Mouse (Mus musculus) hindbrain, embryonic 14.5 days (tissue): Measurements from ENCODE around the gene Elmod3. TPM values are rescaled to one million over a fixed set of nuclear protein-coding genes. Genes with fewer than 3 reads are reported as not detected.

Experiments used
- ATAC-seq: fragments of 200-750 bp; cut with Nextera tagmentation; 2 replicates; pipeline ENCODE4 v1.8.0; 2017; ENCODE audit warnings: moderate number of reproducible peaks, mild to moderate bottlenecking, moderate TSS enrichment, moderate library complexity; ENCODE audit not compliant: low FRiP score
- DNase-seq: peaks from one replicate; pipeline ENCODE4 v3.0.0-alpha.2; 2015; ENCODE audit warnings: low spot score
- H3K27ac ChIP-seq: fragments of 300-500 bp; sonication (generic); 2 replicates; pipeline ENCODE4 v1.5.1; 2014; ENCODE audit warnings: mild to moderate bottlenecking, moderate library complexity
- H3K27me3 ChIP-seq: fragments of 300-500 bp; sonication (generic); 2 replicates; pipeline ENCODE4 v1.6.1; 2014; ENCODE audit warnings: mild to moderate bottlenecking, low read length, mixed read lengths; ENCODE audit not compliant: control insufficient read depth, insufficient read depth
- H3K36me3 ChIP-seq: fragments of 300-500 bp; sonication (generic); replicated peaks from 2 replicates; pipeline ENCODE4 v1.6.1; 2014; ENCODE audit not compliant: control insufficient read depth, insufficient read depth
- H3K4me1 ChIP-seq: fragments of 300-500 bp; sonication (generic); replicated peaks from 2 replicates; pipeline ENCODE4 v1.6.1; 2014; ENCODE audit warnings: antibody characterized with exemption, low read length, mixed read lengths; ENCODE audit not compliant: control insufficient read depth, insufficient read depth
- H3K4me2 ChIP-seq: fragments of 300-500 bp; sonication (generic); replicated peaks from 2 replicates; pipeline ENCODE4 v1.6.1; 2014; ENCODE audit warnings: mild to moderate bottlenecking, moderate library complexity
- H3K4me3 ChIP-seq: fragments of 300-500 bp; sonication (generic); replicated peaks from 2 replicates; pipeline ENCODE4 v1.5.1; 2014; ENCODE audit warnings: mild to moderate bottlenecking, low read length
- H3K9ac ChIP-seq: fragments of 300-500 bp; sonication (generic); 2 replicates; pipeline ENCODE4 v1.6.1; 2014
- H3K9me3 ChIP-seq: fragments of 300-500 bp; sonication (generic); 2 replicates; pipeline ENCODE4 v1.6.1; 2016; ENCODE audit warnings: low read length; ENCODE audit not compliant: control insufficient read depth
- WGBS: fragments of 180-500 bp; shearing (Covaris S2); extraction: QIAGEN DNeasy Blood & Tissue Kit; methylation state at CpG from one replicate; pipeline ENCODE4 v1.1.7; 2014; 5-methylcytosine and 5-hydroxymethylcytosine counted together
- polyA plus RNA-seq: library from polyadenylated mRNA; unstranded; fragments of >200 nt; fragmentation: Nextera tagmentation; extraction: Ambion mirVana; gene quantifications from 2 replicates; pipeline ENCODE4 v1.2.1, GENCODE M21; 2014

The Elmod3 gene
- polyA plus RNA-seq = 16.8 and 20.0 TPM in 2 replicates

DNA sequence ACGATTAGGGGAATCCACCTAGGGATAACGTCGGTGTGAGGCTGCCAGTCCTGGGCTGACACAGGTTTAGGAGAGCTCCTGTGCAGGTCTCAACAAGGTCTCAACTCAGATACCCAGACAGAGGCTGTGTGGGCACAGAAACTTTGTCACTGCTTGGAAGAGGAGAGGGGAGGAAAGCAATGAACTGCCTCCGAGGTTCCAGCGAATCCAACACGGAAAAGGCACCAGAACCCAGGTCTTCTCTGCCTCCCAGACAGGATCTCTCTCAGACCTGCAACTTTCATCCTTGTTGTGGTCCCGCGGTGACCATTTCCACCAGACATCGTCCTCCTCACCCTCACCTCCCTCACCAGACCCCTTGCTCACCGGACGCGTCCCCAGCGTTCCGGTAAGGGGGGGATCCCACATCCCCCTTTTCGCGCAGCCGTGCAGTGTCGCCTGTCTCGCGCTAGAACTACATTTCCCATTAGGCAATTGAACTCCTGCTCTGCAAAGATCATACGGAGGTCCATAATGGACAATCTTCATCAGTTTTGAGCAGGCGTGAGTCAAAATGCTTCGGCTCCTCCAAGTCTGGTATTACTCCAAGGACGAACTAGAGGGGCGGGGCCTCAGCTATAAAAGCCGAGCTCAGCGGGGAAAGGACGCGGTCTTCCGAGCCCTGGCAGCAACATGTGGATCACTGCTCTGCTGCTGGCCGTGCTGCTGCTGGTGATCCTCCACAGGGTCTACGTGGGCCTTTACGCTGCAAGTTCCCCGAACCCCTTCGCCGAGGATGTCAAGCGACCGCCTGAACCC lies at the start of gene Elmod3, which contains the start of gene Retsat:
Elmod3 (minus strand) TSS at position 458 of the 798 bp plus-strand sequence.
Retsat (plus strand) TSS at position 520 of the 798 bp plus-strand sequence.
- no peaks in the 10 kb centered on the region for H3K27me3 ChIP-seq

DNA sequence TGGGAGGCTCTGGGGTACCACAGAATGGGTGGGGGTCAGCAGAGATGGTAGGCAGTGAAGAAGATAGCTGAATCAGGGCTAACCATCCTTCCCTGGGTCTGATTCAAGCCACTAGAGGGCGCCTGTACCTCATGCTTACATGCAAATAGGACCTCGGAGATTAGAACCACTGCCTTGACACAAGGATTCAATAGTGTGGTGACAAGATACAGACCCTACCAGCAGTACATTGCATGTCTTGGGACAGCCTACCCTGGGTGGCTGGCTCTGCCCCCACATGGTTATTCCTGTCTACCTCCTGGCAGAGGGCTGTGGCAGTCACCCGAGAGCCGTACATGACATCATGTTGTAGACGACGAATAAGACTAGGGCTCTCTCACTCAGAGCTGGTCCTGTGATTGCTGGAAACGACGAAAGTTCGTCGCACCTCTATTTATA lies 49.2 kb upstream of the Elmod3 start:
- ATAC-seq (peak; percentile 58; the same call in 1 of the 2 replicates), DNase-seq (peak; percentile 84)
- 66% methylated on average over 10 of the region's 10 CpGs for WGBS
- Histone ChIP-seq H3K9ac (no peak overlapping the region), H3K36me3 (no peaks in the 10 kb centered on the region), H3K4me3 (no peak overlapping the region), H3K9me3 (no peaks in the 10 kb centered on the region), H3K4me2 (no peak overlapping the region), H3K27me3 (no peaks in the 10 kb centered on the region), H3K27ac (no peak overlapping the region), H3K4me1 (no peaks in the 10 kb centered on the region; the same call in 1 of the 2 replicates)

More for the DNA sequence above, at the start of gene Elmod3, which contains the start of gene Retsat:
- no peaks in the 10 kb centered on the region for H3K36me3 ChIP-seq
- H3K9ac ChIP-seq = peak within 1 kb of the TSS; percentile 70
- DNase-seq = peak; percentile 94
- H3K4me2 ChIP-seq = peak within 1 kb of the TSS; percentile 81
- peak within 1 kb of the TSS; percentile 67 for H3K27ac ChIP-seq
- peak; percentile 93 for ATAC-seq
- peak within 1 kb of the TSS; percentile 59 for H3K4me3 ChIP-seq
- H3K9me3 ChIP-seq = no peaks in the 10 kb centered on the region
- peaks cover 15% of the 10 kb centered on the region; the same call in 1 of the 2 replicates for H3K4me1 ChIP-seq
- WGBS = under 1% methylated on average over 38 of the region's 38 CpGs

DNA sequence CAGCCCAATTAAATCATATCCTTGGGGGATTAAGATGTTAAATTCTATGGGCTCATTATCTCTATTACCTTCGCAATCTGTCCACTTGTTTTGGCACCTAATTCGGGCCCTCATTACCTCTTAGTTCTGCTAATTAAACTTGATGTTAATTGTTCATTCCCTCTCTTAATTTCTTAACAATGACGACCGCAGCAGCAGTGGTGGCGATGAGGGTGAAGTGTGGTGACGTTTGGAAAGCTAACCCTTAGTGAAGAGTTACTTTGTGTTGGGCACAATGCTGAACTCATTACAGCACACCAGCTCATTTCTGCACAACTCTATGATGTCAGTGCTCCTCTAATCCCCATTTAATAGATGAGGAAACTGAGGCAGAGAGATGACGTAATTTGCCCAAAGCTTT lies 47.2 kb upstream of the Elmod3 start:
- WGBS = 69% methylated on average over 7 of the region's 7 CpGs
- Histone ChIP-seq H3K4me2 (no peak overlapping the region), H3K27ac (no peak overlapping the region), H3K27me3 (no peaks in the 10 kb centered on the region), H3K4me1 (no peaks in the 10 kb centered on the region; the same call in 1 of the 2 replicates), H3K36me3 (no peaks in the 10 kb centered on the region), H3K9me3 (no peaks in the 10 kb centered on the region), H3K9ac (no peak overlapping the region), H3K4me3 (no peak overlapping the region)
- ATAC-seq = no peak
- DNase-seq = no peak

DNA sequence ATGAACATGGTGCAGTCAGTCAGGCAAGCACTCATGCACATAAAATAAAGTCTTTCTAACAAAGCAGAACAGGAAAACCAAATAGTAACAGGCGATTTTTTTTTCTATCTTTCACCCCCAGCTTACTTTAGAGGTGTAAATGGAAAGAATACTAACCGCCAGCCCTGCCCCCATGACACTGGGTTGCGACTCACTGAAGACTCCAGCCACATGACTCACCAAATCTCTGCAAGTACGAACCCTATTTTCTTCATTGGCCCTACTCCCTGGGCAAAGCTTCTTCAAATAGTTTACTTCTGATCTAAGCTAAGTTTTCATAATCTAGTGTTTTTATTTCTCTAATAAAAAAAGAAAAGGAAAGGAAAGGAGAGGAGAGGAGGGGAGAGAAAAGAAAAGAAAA lies 46.4 kb upstream of the Elmod3 start:
- Histone ChIP-seq H3K9ac (no peak overlapping the region), H3K9me3 (no peaks in the 10 kb centered on the region), H3K36me3 (no peaks in the 10 kb centered on the region), H3K27ac (no peak overlapping the region), H3K4me1 (no peaks in the 10 kb centered on the region; the same call in 1 of the 2 replicates), H3K27me3 (no peaks in the 10 kb centered on the region), H3K4me3 (no peak overlapping the region), H3K4me2 (no peak overlapping the region)
- no peak for ATAC-seq
- DNase-seq = no peak
- WGBS = 84% methylated on average over 4 of the region's 4 CpGs

DNA sequence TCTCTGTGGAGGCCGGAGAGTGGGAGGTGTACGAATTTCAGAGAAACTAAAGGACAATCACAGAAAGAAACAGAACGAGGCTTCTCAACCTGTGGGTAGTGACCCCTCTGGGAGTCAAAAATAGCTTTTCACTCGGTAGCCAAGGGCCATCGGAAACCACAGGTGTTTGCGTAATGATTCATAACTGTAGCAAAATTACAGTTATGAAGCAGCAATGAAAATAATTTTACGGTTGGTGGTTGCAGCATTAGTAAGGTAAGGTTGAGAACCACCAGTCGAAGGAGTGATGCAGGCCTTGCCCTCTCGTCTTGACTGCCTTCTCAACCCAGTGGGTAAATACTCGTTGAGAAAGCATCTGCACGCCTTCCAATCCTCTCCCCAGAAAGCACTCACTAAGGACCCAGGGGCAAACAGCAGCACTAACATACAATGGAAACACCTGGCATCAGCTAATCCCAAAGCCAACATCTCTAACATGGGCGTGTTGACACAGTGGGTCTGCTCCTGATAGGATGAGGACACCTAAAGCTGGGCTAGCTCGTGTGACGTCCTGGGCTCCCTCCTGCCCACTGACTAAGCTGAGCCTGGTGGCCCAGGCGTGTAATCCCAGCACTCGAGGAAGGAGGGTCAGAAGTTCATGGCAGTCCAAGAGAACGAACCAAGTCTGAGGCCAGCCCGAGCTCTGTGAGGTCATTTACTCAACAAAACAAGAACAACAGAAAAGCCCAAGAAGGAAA lies 43.2 kb upstream of the Elmod3 start:
- Histone ChIP-seq H3K9ac (no peak overlapping the region), H3K36me3 (no peaks in the 10 kb centered on the region), H3K27me3 (no peaks in the 10 kb centered on the region), H3K4me3 (no peak overlapping the region), H3K27ac (no peak overlapping the region), H3K4me1 (no peaks in the 10 kb centered on the region), H3K9me3 (no peaks in the 10 kb centered on the region), H3K4me2 (no peak overlapping the region)
- 85% methylated on average over 18 of the region's 18 CpGs for WGBS
- DNase-seq (no peak), ATAC-seq (no peak)

DNA sequence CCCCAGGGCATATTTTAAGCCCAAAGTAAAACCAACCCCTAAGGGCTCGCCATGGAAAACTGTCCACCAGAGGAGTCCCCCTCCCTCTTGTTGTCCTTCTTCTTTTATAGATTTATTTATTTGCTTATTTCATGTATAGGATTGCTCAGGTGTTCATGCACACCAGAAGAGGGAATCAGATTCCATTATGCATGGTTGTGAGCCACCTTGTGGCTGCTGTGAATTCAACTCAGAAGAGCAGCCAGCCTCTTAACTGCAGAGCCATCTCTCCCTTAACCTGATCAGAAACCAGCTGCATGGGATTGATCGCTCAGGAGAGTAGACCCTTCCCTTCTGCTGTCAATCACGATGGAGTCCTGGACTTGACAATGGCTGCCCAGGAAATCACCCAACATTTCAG lies 38.7 kb upstream of the Elmod3 start:
- H3K4me1 ChIP-seq = no peaks in the 10 kb centered on the region
- H3K36me3 ChIP-seq = no peaks in the 10 kb centered on the region
- DNase-seq = no peak
- H3K27me3 ChIP-seq = no peaks in the 10 kb centered on the region
- 90% methylated on average over 3 of the region's 3 CpGs for WGBS
- no peak for ATAC-seq
- H3K9ac ChIP-seq = no peak overlapping the region
- no peaks in the 10 kb centered on the region for H3K9me3 ChIP-seq
- no peak overlapping the region for H3K27ac ChIP-seq
- no peak overlapping the region for H3K4me3 ChIP-seq
- H3K4me2 ChIP-seq = no peak overlapping the region

DNA sequence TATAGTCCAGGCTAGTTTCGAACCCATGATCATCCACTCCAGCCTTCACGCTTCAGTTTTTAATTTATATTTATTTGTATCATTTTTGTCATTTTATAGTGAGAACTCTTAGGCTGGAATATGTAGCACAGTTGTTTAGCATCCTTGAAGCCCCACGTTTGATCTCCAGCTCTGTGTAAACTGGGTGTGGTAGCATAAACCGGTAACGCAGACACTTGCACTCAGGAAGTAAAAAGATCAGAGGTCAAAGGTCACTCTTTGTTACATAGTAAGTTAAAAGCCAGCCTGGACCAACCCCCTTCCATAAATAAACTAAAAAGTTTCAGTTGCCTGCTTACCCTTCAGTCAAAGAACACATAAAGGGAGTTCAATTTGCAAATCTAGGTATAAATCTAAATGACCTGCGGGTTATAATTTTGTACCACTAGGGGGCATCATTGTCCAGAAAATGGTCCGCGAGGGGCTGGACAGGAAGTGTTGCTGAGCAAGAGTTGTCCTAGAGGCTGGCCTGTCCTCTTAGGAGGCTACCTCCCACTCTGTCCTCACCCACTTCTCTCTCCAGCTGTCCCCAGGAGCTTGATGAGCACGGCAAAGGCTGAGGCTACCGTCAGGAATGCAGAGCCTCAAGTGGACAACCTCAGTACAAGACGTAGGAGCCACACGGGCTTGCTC lies 37.7 kb upstream of the Elmod3 start:
- WGBS = 55% methylated on average over 12 of the region's 12 CpGs
- H3K27ac ChIP-seq = no peak overlapping the region

DNA sequence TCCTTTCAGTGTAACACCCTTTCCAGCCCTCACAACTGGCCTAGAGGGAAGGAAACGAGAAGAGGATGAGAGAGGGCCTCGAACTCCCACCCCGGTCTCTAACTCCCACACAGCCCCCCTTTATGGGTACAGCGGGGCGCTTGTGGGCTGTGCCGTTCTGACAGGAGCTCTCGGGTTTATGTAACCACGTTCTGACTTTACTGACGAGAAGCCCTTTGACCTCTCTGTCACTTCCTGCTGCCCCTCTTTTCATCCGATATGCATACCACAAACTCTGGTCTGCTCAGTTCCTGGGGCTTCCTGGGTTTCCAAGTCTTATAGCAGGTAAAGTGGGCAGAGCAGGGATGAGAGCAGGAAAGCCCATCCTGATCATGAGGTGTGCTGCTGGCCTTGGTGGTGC lies 36.1 kb upstream of the Elmod3 start:
- no peak for DNase-seq
- no peaks in the 10 kb centered on the region for H3K9me3 ChIP-seq
- no peak overlapping the region for H3K9ac ChIP-seq
- no peaks in the 10 kb centered on the region for H3K4me1 ChIP-seq
- ATAC-seq = no peak
- H3K27ac ChIP-seq = no peak overlapping the region
- H3K36me3 ChIP-seq = no peaks in the 10 kb centered on the region
- no peak overlapping the region for H3K4me3 ChIP-seq
- H3K27me3 ChIP-seq = no peaks in the 10 kb centered on the region
- H3K4me2 ChIP-seq = no peak overlapping the region
- 76% methylated on average over 10 of the region's 10 CpGs for WGBS

More for the DNA sequence above, 37.7 kb upstream of the Elmod3 start:
- no peaks in the 10 kb centered on the region for H3K4me1 ChIP-seq
- H3K4me3 ChIP-seq = no peak overlapping the region
- no peaks in the 10 kb centered on the region for H3K36me3 ChIP-seq
- DNase-seq (peak; percentile 83), ATAC-seq (no peak)
- no peaks in the 10 kb centered on the region for H3K9me3 ChIP-seq
- no peak overlapping the region for H3K4me2 ChIP-seq
- H3K27me3 ChIP-seq = no peaks in the 10 kb centered on the region
- H3K9ac ChIP-seq = no peak overlapping the region

DNA sequence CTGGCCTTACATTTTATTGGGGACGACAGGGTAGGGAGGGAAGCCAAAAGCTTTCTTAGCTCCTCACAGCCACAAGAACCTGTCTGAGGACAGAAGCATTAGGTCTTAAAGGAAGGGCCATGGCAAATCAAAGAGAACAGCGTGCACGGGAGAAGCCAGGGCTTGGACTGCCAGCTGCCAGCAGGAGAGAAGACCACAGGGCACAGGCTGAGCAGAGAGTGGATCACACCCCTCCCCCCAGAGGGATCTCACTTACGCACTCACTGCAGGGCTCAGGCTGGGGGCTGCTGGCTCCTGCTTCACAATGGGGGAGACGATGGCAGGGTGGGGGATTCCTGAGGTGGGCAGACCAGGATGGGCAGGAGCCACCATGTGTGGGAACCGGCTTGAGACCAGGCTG lies 33.5 kb upstream of the Elmod3 start:
- H3K27me3 ChIP-seq = no peaks in the 10 kb centered on the region
- H3K9ac ChIP-seq = no peak overlapping the region
- no peak overlapping the region for H3K4me3 ChIP-seq
- ATAC-seq (no peak), DNase-seq (no peak)
- H3K36me3 ChIP-seq = no peaks in the 10 kb centered on the region
- H3K9me3 ChIP-seq = no peaks in the 10 kb centered on the region
- H3K4me1 ChIP-seq = no peaks in the 10 kb centered on the region
- H3K27ac ChIP-seq = no peak overlapping the region
- no peak overlapping the region for H3K4me2 ChIP-seq
- 73% methylated on average over 6 of the region's 6 CpGs for whole genome bisulfite sequencing
